Mouse (Mus musculus): ENCODE data around the gene Magi3.

- no peak for TF ChIP-seq CTCF (conservative IDR thresholded peaks at IDR 0.05; ENCODE audit: low read length)
- TF ChIP-seq POU5F1 (IDR thresholded peaks at IDR 0.05; ENCODE audit: borderline replicate concordance, low read length): no peak
- TF ChIP-seq NANOG (IDR thresholded peaks at IDR 0.05; ENCODE audit: borderline replicate concordance, low read length): no peak
Observed at GRCm38 (mm10) chr3:103985194-103985593, 235.0 kb downstream of the Magi3 start.
